Mouse (Mus musculus): ENCODE results near the gene Psmd9.

Psmd9 gene

GRCm38 (mm10) chr5:123281336-123282136, 112.3 kb downstream of the Psmd9 start:
- in situ Hi-C loops (cut with MboI, MseI), result no loop called here

DNA sequence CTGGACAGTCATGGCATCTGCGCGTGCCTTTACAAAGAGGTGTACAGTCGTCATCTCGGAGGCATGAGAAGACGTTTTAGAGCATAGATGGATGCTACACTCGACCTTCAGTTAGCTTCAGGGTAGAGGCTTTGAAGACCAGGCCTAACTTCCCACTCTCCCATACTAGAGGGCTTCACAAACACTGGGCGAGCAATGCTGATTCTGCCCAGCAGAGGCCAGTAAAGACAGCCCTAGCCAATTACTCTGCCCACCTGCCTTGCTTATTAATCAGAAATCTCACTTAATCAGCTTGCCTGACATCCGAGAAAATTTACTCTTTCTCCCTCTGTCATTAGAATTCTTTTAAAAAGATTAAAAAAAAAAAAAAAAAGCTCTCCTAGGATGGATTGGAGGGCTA, 116.0 kb downstream of the Psmd9 start:
- in situ Hi-C loops (cut with MboI, MseI), result no loop called here

DNA sequence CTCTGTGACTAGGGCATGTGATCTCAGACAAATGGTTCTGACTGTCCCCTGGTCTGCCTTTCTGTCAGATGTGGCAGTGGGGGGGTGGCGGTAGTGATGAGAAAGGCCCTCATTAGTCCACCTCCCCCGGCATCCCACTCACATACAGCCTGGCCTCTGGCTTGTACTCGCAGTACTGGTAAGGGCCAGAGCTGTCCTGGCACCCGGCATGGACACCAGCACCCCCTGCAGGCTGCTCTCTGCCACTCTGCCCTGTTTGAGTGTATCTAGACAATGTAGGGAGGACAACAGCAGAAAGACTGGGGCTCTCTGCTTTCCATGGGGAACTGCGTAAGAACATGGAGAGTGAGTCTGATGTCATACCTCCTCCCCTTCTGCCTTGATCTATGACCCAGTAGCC, 118.9 kb downstream of the Psmd9 start:
- in situ Hi-C loops (cut with MboI, MseI), result no loop called here

DNA sequence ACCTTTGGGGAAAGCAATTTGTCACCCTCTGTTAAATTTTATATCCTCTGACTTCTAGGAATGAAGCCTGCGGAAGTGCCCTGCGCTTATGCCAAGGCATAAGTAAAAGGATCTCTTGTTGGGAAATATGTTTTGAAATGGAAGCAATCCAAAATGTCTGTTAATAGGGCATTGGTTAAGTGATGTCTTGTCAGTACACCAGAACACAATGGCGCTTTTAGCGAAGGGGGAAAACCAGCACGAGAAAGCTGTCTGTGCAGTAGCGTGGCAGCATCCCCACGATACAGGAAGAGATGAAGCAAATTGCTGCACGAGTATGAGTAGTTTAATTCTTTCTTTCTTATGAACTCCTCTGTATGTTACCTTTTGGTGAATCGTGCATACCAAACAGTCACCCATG, 125.4 kb downstream of the Psmd9 start:
- in situ Hi-C loops (cut with MboI, MseI), result no loop called here

- in situ Hi-C loops (cut with MboI, MseI), result no loop called here
These were observed 127.1 kb downstream of the Psmd9 start for GRCm38 (mm10) chr5:123296224-123296806.

DNA sequence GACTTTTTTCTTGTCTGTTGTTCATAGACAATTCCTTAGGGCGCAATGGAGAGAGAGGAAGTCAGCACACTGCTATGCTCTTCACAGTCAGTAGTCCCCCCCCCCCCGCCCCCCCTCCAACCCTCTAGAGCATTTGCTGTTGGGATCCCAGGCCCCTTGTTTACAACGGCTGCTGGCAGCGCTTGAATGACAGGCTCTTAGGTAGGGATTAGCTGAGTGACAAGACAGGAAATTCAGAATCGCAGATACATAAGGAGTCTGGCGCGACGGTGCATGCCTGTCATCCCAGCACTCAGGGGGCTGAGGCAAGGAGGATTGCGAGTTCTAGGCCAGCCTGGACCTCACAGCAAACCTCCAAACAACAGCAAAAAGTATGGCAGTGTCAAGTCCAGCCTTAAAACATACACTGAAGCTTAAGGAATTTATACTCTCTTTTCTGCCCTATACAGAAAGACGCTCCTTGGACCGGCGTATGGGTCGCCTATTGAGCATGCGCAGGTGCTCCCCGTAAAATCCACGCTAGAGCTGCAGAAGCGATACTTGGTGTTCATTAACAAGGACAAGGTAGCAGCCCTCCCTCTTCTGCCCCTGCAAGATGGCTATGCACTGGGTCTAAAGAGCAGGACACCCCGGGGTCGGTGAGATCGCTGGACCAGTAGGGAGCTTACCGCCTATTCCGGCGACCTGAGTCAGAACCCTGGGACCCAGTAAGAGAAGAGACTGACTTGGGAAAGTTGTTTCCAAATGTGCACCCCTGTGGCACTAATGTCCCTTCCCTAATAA, 128.0 kb downstream of the Psmd9 start:
- in situ Hi-C loops (cut with MboI, MseI), result no loop called here

DNA sequence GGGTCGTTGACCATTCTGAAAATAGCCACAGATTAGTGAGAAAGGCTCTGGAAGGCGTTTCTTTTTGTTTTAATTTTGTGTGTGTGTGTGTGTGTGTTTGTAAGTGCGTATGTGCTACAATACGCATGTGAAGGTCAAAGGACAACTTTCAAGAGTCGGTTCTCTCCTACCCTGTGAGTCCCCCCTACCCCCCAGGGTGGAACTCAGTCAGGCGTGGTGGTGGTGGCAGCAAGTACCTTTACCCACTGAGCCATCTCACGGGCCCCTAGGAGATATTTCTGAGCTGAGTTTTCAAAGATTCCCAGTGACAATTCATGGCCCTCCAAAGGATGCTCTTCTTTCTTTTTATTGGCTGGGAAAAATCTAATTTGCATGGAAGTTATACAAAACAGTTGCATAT, 128.6 kb downstream of the Psmd9 start:
- in situ Hi-C loops (cut with MboI, MseI), result no loop called here

DNA sequence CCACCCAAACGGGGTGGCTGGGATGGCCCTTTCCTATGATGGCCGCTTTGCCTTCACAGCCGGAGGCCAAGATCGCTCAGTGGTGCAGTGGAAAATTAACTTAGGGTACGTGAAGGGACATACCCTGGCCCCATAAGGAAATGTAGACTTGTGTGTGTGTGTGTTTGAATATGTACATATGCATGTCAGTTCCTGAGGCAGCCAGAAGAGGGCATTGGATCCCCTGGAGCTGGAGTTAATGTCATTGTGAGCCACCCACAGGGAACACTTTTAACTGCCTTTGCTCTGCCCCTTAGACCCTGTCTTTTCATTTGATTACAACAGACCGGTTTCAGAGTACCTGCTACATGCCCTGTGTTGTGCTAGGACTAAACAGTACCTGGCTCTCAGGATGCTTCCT, 129.3 kb downstream of the Psmd9 start:
- in situ Hi-C loops (cut with MboI, MseI), result no loop called here
